Mouse (Mus musculus): ENCODE data around the gene Trpc3.

The Trpc3 gene

GRCm38 (mm10) chr3:36689392-36690291, at the start of gene Trpc3:
TSS of gene Trpc3 (minus strand) at chr3:36690167.
- Histone ChIP-seq H3K4me3 (replicated peaks; ENCODE audit: low read length) (peak within 1 kb of the TSS; percentile 82), H3K4me1 (replicated peaks; ENCODE audit: low read depth, low read length) (peaks cover 12% of the 10 kb centered on the region), H3K27me3 (ENCODE audit: insufficient read depth, low read length) (peaks cover 56% of the 10 kb centered on the region), H3K9me3 (ENCODE audit: low read length) (no peaks in the 10 kb centered on the region), H3K36me3 (ENCODE audit: insufficient read depth, low read length) (no peaks in the 10 kb centered on the region)
- TF ChIP-seq NANOG (IDR thresholded peaks at IDR 0.05; ENCODE audit: borderline replicate concordance, low read length) (no peak), POU5F1 (IDR thresholded peaks at IDR 0.05; ENCODE audit: borderline replicate concordance, low read length) (no peak), CTCF (conservative IDR thresholded peaks at IDR 0.05; ENCODE audit: low read length) (no peak)

- Histone ChIP-seq H3K4me1 (replicated peaks; ENCODE audit: low read depth, low read length) (no peaks in the 10 kb centered on the region), H3K27me3 (ENCODE audit: insufficient read depth, low read length) (no peaks in the 10 kb centered on the region), H3K9me3 (ENCODE audit: low read length) (peaks cover 8% of the 10 kb centered on the region; the same call in 1 of the 2 replicates), H3K36me3 (ENCODE audit: insufficient read depth, low read length) (no peaks in the 10 kb centered on the region), H3K4me3 (replicated peaks; ENCODE audit: low read length) (no peak overlapping the region)
- TF ChIP-seq CTCF (conservative IDR thresholded peaks at IDR 0.05; ENCODE audit: low read length): no peak
- TF ChIP-seq POU5F1 (IDR thresholded peaks at IDR 0.05; ENCODE audit: borderline replicate concordance, low read length): no peak
- no peak for TF ChIP-seq NANOG (IDR thresholded peaks at IDR 0.05; ENCODE audit: borderline replicate concordance, low read length)
These were observed 48.1 kb upstream of the Trpc3 start for GRCm38 (mm10) chr3:36738071-36738470.

- Histone ChIP-seq H3K9me3 (ENCODE audit: low read length) (peaks cover 8% of the 10 kb centered on the region; the same call in 1 of the 2 replicates), H3K4me1 (replicated peaks; ENCODE audit: low read depth, low read length) (no peaks in the 10 kb centered on the region), H3K4me3 (replicated peaks; ENCODE audit: low read length) (no peak overlapping the region), H3K36me3 (ENCODE audit: insufficient read depth, low read length) (no peaks in the 10 kb centered on the region), H3K27me3 (ENCODE audit: insufficient read depth, low read length) (no peaks in the 10 kb centered on the region)
- TF ChIP-seq POU5F1 (IDR thresholded peaks at IDR 0.05; ENCODE audit: borderline replicate concordance, low read length) (no peak), NANOG (IDR thresholded peaks at IDR 0.05; ENCODE audit: borderline replicate concordance, low read length) (no peak), CTCF (conservative IDR thresholded peaks at IDR 0.05; ENCODE audit: low read length) (no peak)
These were observed 43.1 kb upstream of the Trpc3 start for GRCm38 (mm10) chr3:36733075-36733474.

- Histone ChIP-seq H3K27me3 (ENCODE audit: insufficient read depth, low read length) (no peaks in the 10 kb centered on the region), H3K9me3 (ENCODE audit: low read length) (no peaks in the 10 kb centered on the region), H3K4me1 (replicated peaks; ENCODE audit: low read depth, low read length) (no peaks in the 10 kb centered on the region), H3K4me3 (replicated peaks; ENCODE audit: low read length) (no peak overlapping the region), H3K36me3 (ENCODE audit: insufficient read depth, low read length) (no peaks in the 10 kb centered on the region)
- no peak for TF ChIP-seq POU5F1 (IDR thresholded peaks at IDR 0.05; ENCODE audit: borderline replicate concordance, low read length)
- TF ChIP-seq CTCF (conservative IDR thresholded peaks at IDR 0.05; ENCODE audit: low read length): no peak
- no peak for TF ChIP-seq NANOG (IDR thresholded peaks at IDR 0.05; ENCODE audit: borderline replicate concordance, low read length)
These were observed 36.6 kb upstream of the Trpc3 start for GRCm38 (mm10) chr3:36726545-36726944.

- no peaks in the 10 kb centered on the region for H3K4me1 ChIP-seq (replicated peaks; ENCODE audit: low read depth, low read length)
- no peaks in the 10 kb centered on the region for H3K27me3 ChIP-seq (ENCODE audit: insufficient read depth, low read length)
- H3K4me3 ChIP-seq (replicated peaks; ENCODE audit: low read length): no peak overlapping the region
- no peaks in the 10 kb centered on the region for H3K36me3 ChIP-seq (ENCODE audit: insufficient read depth, low read length)
- TF ChIP-seq NANOG (IDR thresholded peaks at IDR 0.05; ENCODE audit: borderline replicate concordance, low read length) (no peak), POU5F1 (IDR thresholded peaks at IDR 0.05; ENCODE audit: borderline replicate concordance, low read length) (no peak)
- H3K9me3 ChIP-seq (ENCODE audit: low read length): no peaks in the 10 kb centered on the region
These were observed 31.9 kb upstream of the Trpc3 start for GRCm38 (mm10) chr3:36721850-36722249.

GRCm38 (mm10) chr3:36709521-36709920, 19.6 kb upstream of the Trpc3 start:
- H3K9me3 ChIP-seq (ENCODE audit: low read length): no peaks in the 10 kb centered on the region
- no peaks in the 10 kb centered on the region for H3K27me3 ChIP-seq (ENCODE audit: insufficient read depth, low read length)
- H3K4me1 ChIP-seq (replicated peaks; ENCODE audit: low read depth, low read length): no peaks in the 10 kb centered on the region
- TF ChIP-seq POU5F1 (IDR thresholded peaks at IDR 0.05; ENCODE audit: borderline replicate concordance, low read length) (no peak), NANOG (IDR thresholded peaks at IDR 0.05; ENCODE audit: borderline replicate concordance, low read length) (no peak), CTCF (conservative IDR thresholded peaks at IDR 0.05; ENCODE audit: low read length) (no peak)
- no peak overlapping the region for H3K4me3 ChIP-seq (replicated peaks; ENCODE audit: low read length)
- no peaks in the 10 kb centered on the region for H3K36me3 ChIP-seq (ENCODE audit: insufficient read depth, low read length)

- Histone ChIP-seq H3K4me1 (replicated peaks; ENCODE audit: low read depth, low read length) (peaks cover 12% of the 10 kb centered on the region), H3K9me3 (ENCODE audit: low read length) (no peaks in the 10 kb centered on the region), H3K27me3 (ENCODE audit: insufficient read depth, low read length) (peaks cover 56% of the 10 kb centered on the region), H3K4me3 (replicated peaks; ENCODE audit: low read length) (peak overlapping the region; percentile 82), H3K36me3 (ENCODE audit: insufficient read depth, low read length) (no peaks in the 10 kb centered on the region)
- TF ChIP-seq CTCF (conservative IDR thresholded peaks at IDR 0.05; ENCODE audit: low read length): no peak
- no peak for TF ChIP-seq NANOG (IDR thresholded peaks at IDR 0.05; ENCODE audit: borderline replicate concordance, low read length)
- no peak for TF ChIP-seq POU5F1 (IDR thresholded peaks at IDR 0.05; ENCODE audit: borderline replicate concordance, low read length)
These were observed 304 bp upstream of the Trpc3 start for GRCm38 (mm10) chr3:36690292-36690650.

- peaks cover 12% of the 10 kb centered on the region for H3K4me1 ChIP-seq (replicated peaks; ENCODE audit: low read depth, low read length)
- no peaks in the 10 kb centered on the region for H3K9me3 ChIP-seq (ENCODE audit: low read length)
- peaks cover 56% of the 10 kb centered on the region for H3K27me3 ChIP-seq (ENCODE audit: insufficient read depth, low read length)
- peak; percentile 85 for TF ChIP-seq CTCF (conservative IDR thresholded peaks at IDR 0.05; ENCODE audit: low read length)
- no peak for TF ChIP-seq POU5F1 (IDR thresholded peaks at IDR 0.05; ENCODE audit: borderline replicate concordance, low read length)
- TF ChIP-seq NANOG (IDR thresholded peaks at IDR 0.05; ENCODE audit: borderline replicate concordance, low read length): no peak
- peak overlapping the region; percentile 82 for H3K4me3 ChIP-seq (replicated peaks; ENCODE audit: low read length)
- H3K36me3 ChIP-seq (ENCODE audit: insufficient read depth, low read length): no peaks in the 10 kb centered on the region
These were observed 1.1 kb downstream of the Trpc3 start for GRCm38 (mm10) chr3:36688874-36689273.
